Mouse (Mus musculus): ENCODE measurements around the gene Glyatl3. TPM values are rescaled to one million over a fixed set of nuclear protein-coding genes. Genes with fewer than 3 reads are reported as not detected.

Glyatl3 gene
- total RNA-seq (2021) = not detected

- DNase-seq (ENCODE audit: extremely low spot score in 1 of 2, low spot score in 2 of 2) = no peak
- intact Hi-C loops (cut with DNase I) = no loop called here
Observed at GRCm38 (mm10) chr17:40914250-40914649, at the start of gene Glyatl3. Glyatl3 (minus strand) TSS chr17:40914350.

- intact Hi-C loops (cut with DNase I) = no loop called here
- DNase-seq (ENCODE audit: extremely low spot score in 1 of 2, low spot score in 2 of 2) = no peak
Observed at GRCm38 (mm10) chr17:40948518-40948917, 34.4 kb upstream of the Glyatl3 start.

GRCm38 (mm10) chr17:40934420-40935231 lies 20.5 kb upstream of the Glyatl3 start, which contains the start of the genes Mut and Cenpq:
Mut (plus strand) TSS chr17:40934685.
Cenpq (minus strand) TSS chr17:40935047.
- DNase-seq (ENCODE audit: extremely low spot score in 1 of 2, low spot score in 2 of 2) = peak; percentile 99 to 100
- intact Hi-C loops (cut with DNase I) = no loop called here

GRCm38 (mm10) chr17:40933985-40934384 lies 19.8 kb upstream of the Glyatl3 start:
- DNase-seq (ENCODE audit: extremely low spot score in 1 of 2, low spot score in 2 of 2) = peak in 1 of 2 experiments; percentile 2
- intact Hi-C loops (cut with DNase I) = no loop called here

DNA sequence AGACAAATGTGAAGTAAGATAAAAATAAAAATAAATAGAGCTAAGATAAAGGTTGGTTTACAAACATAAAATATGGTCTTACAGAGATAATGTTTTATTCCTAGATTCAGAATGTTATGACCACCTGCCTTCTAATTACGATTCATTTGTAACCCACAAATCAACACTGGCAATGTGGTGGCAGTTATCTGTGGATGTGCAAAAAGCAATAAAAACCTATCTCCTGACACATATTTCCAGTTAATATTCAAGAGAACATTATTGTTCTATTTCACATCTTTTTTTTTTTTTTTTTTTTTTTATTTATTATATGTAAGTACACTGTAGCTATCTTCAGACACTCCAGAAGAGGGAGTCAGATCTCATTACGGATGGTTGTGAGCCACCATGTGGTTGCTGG lies 1.3 kb upstream of the Glyatl3 start:
- intact Hi-C loops (cut with DNase I) = no loop called here
- DNase-seq (ENCODE audit: extremely low spot score in 1 of 2, low spot score in 2 of 2) = no peak

DNA sequence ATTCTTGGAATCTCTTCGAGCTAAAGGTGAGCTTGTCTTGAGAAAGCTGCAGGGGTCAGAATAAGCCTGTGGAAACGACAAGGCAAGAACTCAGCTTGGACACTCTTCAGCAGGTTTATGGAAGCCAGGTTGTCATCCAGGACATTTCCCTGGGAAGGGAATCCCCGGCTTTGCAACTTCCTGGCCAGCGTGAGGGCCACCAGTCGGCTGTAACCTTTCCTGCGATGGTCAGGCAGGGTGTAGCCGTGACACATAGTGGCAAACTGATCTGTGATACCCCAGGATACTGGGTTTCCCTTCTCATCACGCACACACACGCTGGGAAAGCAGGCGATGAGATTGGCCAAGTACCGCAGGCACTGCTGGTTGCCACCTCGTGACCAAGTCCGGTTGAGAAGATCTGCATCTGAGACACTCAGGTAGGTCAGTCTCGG lies 9.4 kb downstream of the Glyatl3 start:
- intact Hi-C loops (cut with DNase I) = no loop called here
- DNase-seq (ENCODE audit: extremely low spot score in 1 of 2, low spot score in 2 of 2) = peak in 1 of 2 experiments; percentile 27

- DNase-seq (ENCODE audit: extremely low spot score in 1 of 2, low spot score in 2 of 2) = no peak
- intact Hi-C loops (cut with DNase I) = no loop called here
Observed at GRCm38 (mm10) chr17:40904056-40904597, 10.0 kb downstream of the Glyatl3 start.

DNA sequence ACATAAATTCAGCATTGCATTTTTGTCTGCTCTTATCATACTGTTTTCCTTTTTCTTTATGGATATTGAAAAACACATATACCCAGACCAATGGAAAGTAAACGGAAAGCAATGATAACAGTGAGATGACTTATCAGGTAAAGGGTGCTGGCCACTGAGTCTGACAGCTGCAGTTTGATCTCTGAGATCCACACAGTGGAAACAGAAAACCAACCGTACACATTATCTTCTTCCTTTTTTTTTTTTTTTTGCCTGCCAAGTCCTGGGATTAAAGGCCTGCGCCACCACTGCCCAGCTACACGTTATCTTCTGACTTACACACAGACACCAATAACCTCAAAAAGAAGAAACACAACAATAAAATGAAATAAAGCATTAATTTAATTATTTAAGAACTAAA lies 10.8 kb downstream of the Glyatl3 start:
- no peak for DNase-seq (ENCODE audit: extremely low spot score in 1 of 2, low spot score in 2 of 2)
- intact Hi-C loops (cut with DNase I) = no loop called here

DNA sequence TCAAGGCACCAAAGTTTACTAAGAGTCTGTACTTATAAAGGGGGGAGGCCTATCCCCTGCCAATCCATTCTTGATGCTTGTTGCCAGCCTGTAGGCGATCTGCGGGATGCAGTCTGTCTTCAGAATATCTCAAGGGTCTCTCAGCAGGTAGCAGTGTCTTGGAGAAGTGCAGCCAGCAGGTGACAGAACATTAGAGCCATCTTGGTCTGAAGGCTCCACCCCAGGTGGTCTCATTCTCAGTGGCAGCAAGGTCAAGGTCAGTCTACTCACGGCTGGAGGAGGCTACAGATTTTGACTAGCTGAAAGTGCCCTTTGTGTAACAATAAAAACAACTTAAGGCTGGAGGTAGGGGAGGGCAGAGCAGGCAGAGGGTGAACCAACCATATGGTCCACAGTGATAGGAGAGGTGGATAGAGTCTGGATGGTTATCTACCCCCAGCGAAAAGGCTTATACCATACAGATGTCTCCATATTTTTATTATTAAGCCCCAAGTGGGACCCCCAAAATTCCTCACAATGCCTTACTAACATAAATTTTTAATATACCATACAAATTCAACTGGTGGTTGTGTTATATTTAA lies 14.3 kb downstream of the Glyatl3 start:
- intact Hi-C loops (cut with DNase I) = loop anchor here (5.0 to 10.0 kb wide), 2 partner anchors 65 to 743 kb away; no protein-coding TSS in a partner anchor
- no peak for DNase-seq (ENCODE audit: extremely low spot score in 1 of 2, low spot score in 2 of 2)

GRCm38 (mm10) chr17:40896863-40897262 lies 17.3 kb downstream of the Glyatl3 start:
- DNase-seq (ENCODE audit: extremely low spot score in 1 of 2, low spot score in 2 of 2) = no peak
- intact Hi-C loops (cut with DNase I) = loop anchor here (5.0 to 10.0 kb wide), 2 partner anchors 62 to 740 kb away; no protein-coding TSS in a partner anchor

DNA sequence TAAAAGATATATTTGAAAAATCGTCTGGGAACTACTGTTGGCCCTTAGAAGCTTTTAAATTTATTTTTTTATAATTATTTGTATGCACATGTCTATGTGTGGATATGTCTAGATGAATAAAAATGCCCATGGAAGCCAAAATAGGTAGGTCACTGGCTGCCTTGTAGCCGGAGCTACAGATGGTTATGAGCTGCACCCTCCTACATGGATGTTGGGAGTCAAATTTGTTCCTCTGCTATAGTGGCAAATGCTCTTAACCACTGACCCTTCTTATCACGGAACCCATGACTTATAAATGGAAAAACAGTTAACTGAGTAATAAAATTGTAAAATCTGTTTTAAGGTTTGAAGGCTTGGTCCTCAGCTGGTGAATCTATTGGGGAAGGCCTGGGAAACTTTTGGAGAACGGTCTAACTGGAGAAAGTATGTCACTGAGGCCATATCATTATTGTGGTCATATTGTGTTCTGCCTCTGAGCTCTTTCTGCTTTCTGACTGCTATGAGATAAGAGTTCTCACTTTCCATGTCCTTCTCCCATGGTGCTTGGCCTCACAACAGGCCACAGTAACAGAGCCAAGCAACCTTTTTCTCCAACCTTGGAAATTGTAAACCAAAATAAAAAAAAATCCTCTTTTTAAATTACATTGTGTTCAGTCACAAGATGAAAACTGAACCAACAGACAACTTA lies 26.2 kb downstream of the Glyatl3 start:
- intact Hi-C loops (cut with DNase I) = no loop called here
- no peak for DNase-seq (ENCODE audit: extremely low spot score in 1 of 2, low spot score in 2 of 2)

GRCm38 (mm10) chr17:40885155-40885554 lies 29.0 kb downstream of the Glyatl3 start:
- DNase-seq (ENCODE audit: extremely low spot score in 1 of 2, low spot score in 2 of 2) = no peak
- intact Hi-C loops (cut with DNase I) = no loop called here

- DNase-seq (ENCODE audit: extremely low spot score in 1 of 2, low spot score in 2 of 2) = no peak
- intact Hi-C loops (cut with DNase I) = no loop called here
Observed at GRCm38 (mm10) chr17:40882172-40882571, 32.0 kb downstream of the Glyatl3 start.

DNA sequence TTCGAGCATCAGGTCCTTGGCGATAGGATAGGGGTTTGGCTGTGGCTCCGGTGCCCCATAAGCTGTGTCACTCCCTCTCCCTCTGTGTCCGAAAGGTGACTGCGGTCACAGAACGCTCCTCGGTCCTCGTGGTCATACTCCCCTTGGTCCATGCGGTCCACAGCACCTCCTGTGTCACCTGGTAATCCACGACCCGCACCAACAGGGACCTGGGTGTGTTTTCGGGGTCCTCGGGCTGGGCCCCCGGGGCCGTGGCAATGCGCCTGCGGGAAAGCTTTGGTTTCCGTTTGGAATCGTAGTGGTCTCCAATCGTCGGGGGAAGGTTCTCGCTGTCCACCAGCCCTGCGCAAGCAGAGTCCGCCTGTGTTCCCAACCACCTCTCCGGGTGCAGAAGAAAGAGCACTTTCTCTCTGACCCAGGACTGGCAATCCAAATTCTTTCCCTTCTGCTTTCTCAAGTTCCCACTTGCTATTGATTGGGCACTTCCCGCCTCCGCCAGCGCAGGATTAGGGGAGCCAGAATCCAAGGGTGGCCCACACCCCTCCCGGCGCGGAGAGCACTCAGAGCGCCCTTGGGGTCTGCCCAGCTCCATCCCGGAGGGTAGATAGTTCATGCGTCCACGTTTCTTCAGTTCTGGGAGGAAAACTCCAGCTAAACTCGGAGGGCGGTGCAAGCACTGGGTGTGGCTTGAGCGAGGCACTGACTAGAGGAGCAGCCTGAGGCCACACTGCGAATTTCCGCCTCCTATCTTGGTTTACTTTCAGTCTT lies 34.0 kb downstream of the Glyatl3 start, which contains the start of gene 9130008F23Rik:
Gene 9130008F23Rik (minus strand): TSS at position 636 of the 768 bp plus-strand sequence.
- DNase-seq (ENCODE audit: extremely low spot score in 1 of 2, low spot score in 2 of 2) = peak in 1 of 2 experiments; percentile 43
- intact Hi-C loops (cut with DNase I) = no loop called here

DNA sequence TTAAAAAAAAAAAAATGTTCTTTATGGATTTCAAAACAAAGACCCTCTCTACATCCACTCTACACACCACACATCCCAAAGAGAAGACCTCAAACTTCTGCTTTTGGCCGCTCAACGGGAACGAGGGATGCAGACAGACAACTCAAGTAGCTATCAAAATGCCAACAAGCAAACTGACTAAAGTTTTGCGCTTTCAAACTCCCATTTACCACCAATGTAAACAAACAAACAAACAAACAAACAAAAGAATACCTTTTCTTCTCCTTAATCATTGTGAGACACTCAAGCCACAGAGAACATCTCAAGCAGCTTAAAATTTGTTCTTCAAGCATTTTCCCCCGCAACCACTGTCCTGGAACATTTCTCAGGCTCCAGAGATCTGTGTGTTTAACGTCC lies 34.6 kb downstream of the Glyatl3 start:
- intact Hi-C loops (cut with DNase I) = no loop called here
- no peak for DNase-seq (ENCODE audit: extremely low spot score in 1 of 2, low spot score in 2 of 2)

DNA sequence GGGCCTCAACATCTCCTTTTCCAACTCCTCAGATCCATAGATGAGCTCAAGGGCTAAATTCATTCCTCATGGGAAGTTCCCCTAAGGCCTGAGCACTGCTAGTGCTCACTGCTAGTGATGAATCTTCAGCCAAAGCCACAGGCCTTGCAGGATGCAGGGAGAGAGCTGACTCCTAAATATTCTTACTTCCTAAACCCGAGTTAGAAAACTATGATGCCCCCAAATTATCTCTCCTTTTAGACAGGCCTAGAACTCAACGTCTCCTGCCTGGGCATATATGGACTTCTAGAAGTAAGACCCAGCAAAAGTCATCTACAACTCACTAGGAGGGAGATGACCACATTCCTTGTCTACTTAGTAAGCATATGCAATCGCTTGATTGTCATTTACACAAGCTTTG lies 36.4 kb downstream of the Glyatl3 start:
- intact Hi-C loops (cut with DNase I) = no loop called here
- no peak for DNase-seq (ENCODE audit: extremely low spot score in 1 of 2, low spot score in 2 of 2)

- intact Hi-C loops (cut with DNase I) = no loop called here
Observed at GRCm38 (mm10) chr17:40875568-40875967, 38.6 kb downstream of the Glyatl3 start.

DNA sequence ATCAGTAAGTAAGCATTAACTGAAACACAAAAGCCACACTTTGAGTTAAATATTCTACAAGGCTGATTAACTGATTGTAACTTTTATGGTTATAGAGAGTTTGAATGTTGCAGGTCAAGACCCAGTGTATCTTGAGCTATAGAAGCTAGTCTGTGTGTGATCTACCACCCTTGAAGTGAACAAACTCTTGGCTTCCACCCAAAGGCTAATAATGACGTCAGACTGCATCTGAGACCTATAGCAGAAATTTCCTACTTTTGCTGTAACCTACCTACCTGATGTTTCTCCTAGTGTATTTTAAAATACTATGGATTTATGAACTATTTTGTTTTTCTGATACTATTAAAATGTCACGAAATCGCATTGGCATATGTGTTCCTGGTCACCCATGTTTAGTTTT lies 39.4 kb downstream of the Glyatl3 start:
- intact Hi-C loops (cut with DNase I) = no loop called here

More at GRCm38 (mm10) chr17:40875568-40875967, 38.6 kb downstream of the Glyatl3 start:
- DNase-seq (ENCODE audit: extremely low spot score in 1 of 2, low spot score in 2 of 2) = no peak

More for the DNA sequence above, 39.4 kb downstream of the Glyatl3 start:
- no peak for DNase-seq (ENCODE audit: extremely low spot score in 1 of 2, low spot score in 2 of 2)

Measured in left cerebral cortex, postnatal 10 days (tissue).